Mouse (Mus musculus) right cerebral cortex, postnatal 4 days (tissue): ENCODE data around the gene Snx15.

Source experiments
- DNase-seq: peaks from one replicate; pipeline ENCODE4 v3.0.0-alpha.2; 2022

Snx15 gene

GRCm38 (mm10) chr19:6118677-6119185 is 9.4 kb downstream of the Snx15 start:
- peak; percentile 51 for DNase-seq

GRCm38 (mm10) chr19:6117986-6118676 is 10.0 kb downstream of the Snx15 start, which contains the start of gene Sac3d1:
Gene Sac3d1 (minus strand): TSS chr19:6118650.
- peak; percentile 87 for DNase-seq

- DNase-seq, result no peak
These were observed 10.6 kb downstream of the Snx15 start for GRCm38 (mm10) chr19:6117346-6117985.

GRCm38 (mm10) chr19:6116113-6116850 is 11.8 kb downstream of the Snx15 start:
- no peak for DNase-seq

- DNase-seq, result no peak
These were observed 15.0 kb downstream of the Snx15 start for GRCm38 (mm10) chr19:6113116-6113515.

GRCm38 (mm10) chr19:6105586-6105985 is 22.5 kb downstream of the Snx15 start, which contains the start of gene Naaladl1:
Gene Naaladl1 (plus strand): TSS chr19:6105782.
- no peak for DNase-seq

- no peak for DNase-seq
These were observed 23.6 kb downstream of the Snx15 start for GRCm38 (mm10) chr19:6104476-6104875.

- no peak for DNase-seq
These were observed 25.8 kb downstream of the Snx15 start for GRCm38 (mm10) chr19:6102169-6102853.

GRCm38 (mm10) chr19:6101186-6101585 is 26.9 kb downstream of the Snx15 start:
- DNase-seq, result no peak

- no peak for DNase-seq
These were observed 30.3 kb downstream of the Snx15 start for GRCm38 (mm10) chr19:6097847-6098246.

GRCm38 (mm10) chr19:6094119-6094518 is 34.0 kb downstream of the Snx15 start, which contains the start of gene AC131692.1:
Gene AC131692.1 (plus strand): TSS chr19:6094419.
- no peak for DNase-seq

GRCm38 (mm10) chr19:6088841-6089240 is 39.3 kb downstream of the Snx15 start:
- no peak for DNase-seq

- no peak for DNase-seq
These were observed 42.7 kb downstream of the Snx15 start for GRCm38 (mm10) chr19:6085417-6085879.

- DNase-seq, result peak; percentile 92
These were observed 43.4 kb downstream of the Snx15 start, which contains the start of the genes Zfpl1 and Cdca5 for GRCm38 (mm10) chr19:6084478-6085248. Gene Zfpl1 (minus strand): TSS chr19:6084956. Gene Cdca5 (plus strand): TSS chr19:6084983.

- DNase-seq, result no peak
These were observed 45.9 kb downstream of the Snx15 start, which contains the start of gene Gm28374 for GRCm38 (mm10) chr19:6082156-6082555. Gene Gm28374 (minus strand): TSS chr19:6082256.

- DNase-seq, result no peak
These were observed 48.1 kb downstream of the Snx15 start, which contains the start of gene Tmem262 for GRCm38 (mm10) chr19:6079983-6080480. Gene Tmem262 (plus strand): TSS chr19:6080033.

GRCm38 (mm10) chr19:6076564-6077393 is 51.3 kb downstream of the Snx15 start, which contains the start of gene Vps51:
Gene Vps51 (minus strand): TSS chr19:6077231.
- DNase-seq, result peak; percentile 74

GRCm38 (mm10) chr19:6073889-6074288 is 54.2 kb downstream of the Snx15 start:
- DNase-seq, result no peak

GRCm38 (mm10) chr19:6071261-6071660 is 56.8 kb downstream of the Snx15 start:
- DNase-seq, result no peak

- DNase-seq, result no peak
These were observed 57.4 kb downstream of the Snx15 start for GRCm38 (mm10) chr19:6070571-6071250.
